Mouse (Mus musculus) lung, postnatal 0 days (tissue): ENCODE data around the gene Gm27029. TPM values are rescaled to one million over a fixed set of nuclear protein-coding genes. Genes with fewer than 3 reads are reported as not detected.
"Not testable (repeated sequence)": the region's sequence is repeated elsewhere in the genome, so short reads cannot be mapped to it uniquely, and the experiment has no call there.

ENCODE experiments used
- ATAC-seq: fragments of 200-750 bp; cut with Nextera tagmentation; 2 replicates; pipeline ENCODE4 v1.8.0; 2017; ENCODE audit warnings: moderate library complexity
- DNase-seq: peaks from one replicate; pipeline ENCODE4 v3.0.0-alpha.2; 2016; ENCODE audit warnings: low spot score
- H3K27ac ChIP-seq: fragments of 300-500 bp; sonication (generic); 2 replicates; pipeline ENCODE4 v1.5.1; 2014; ENCODE audit warnings: antibody characterized with exemption, mild to moderate bottlenecking, low read length, mixed read lengths
- H3K27me3 ChIP-seq: fragments of 300-500 bp; sonication (generic); replicated peaks from 2 replicates; pipeline ENCODE4 v1.6.1; 2014; ENCODE audit warnings: low read length, mixed read lengths; ENCODE audit not compliant: insufficient read depth
- H3K36me3 ChIP-seq: fragments of 300-500 bp; sonication (generic); 2 replicates; pipeline ENCODE4 v1.6.1; 2014; ENCODE audit warnings: low read length, mixed read lengths; ENCODE audit not compliant: insufficient read depth
- H3K4me1 ChIP-seq: fragments of 300-500 bp; sonication (generic); 2 replicates; pipeline ENCODE4 v1.6.1; 2014; ENCODE audit warnings: antibody characterized with exemption, low read depth, low read length, mixed read lengths; ENCODE audit not compliant: insufficient read depth
- H3K4me2 ChIP-seq: fragments of 300-500 bp; sonication (generic); replicated peaks from 2 replicates; pipeline ENCODE4 v1.6.1; 2014; ENCODE audit warnings: low read depth, mild to moderate bottlenecking, low read length, moderate library complexity, mixed read lengths
- H3K4me3 ChIP-seq: fragments of 300-500 bp; sonication (generic); 2 replicates; pipeline ENCODE4 v1.5.1; 2014; ENCODE audit warnings: low read depth, low read length
- H3K9ac ChIP-seq: fragments of 300-500 bp; sonication (generic); replicated peaks from 2 replicates; pipeline ENCODE4 v1.6.1; 2014; ENCODE audit warnings: low read depth, mild to moderate bottlenecking
- H3K9me3 ChIP-seq: fragments of 300-500 bp; sonication (generic); 2 replicates; pipeline ENCODE4 v1.6.1; 2016; ENCODE audit warnings: low read length, mixed read lengths
- CTCF ChIP-seq: IDR thresholded peaks from 2 replicates; pipeline ENCODE4 v1.5.1; 2016; ENCODE audit warnings: antibody characterized with exemption, mild to moderate bottlenecking
- EP300 ChIP-seq: IDR thresholded peaks from 2 replicates; pipeline ENCODE4 v1.6.1; 2016; ENCODE audit warnings: antibody characterized with exemption, mild to moderate bottlenecking, control low read depth
- WGBS: fragments of 180-500 bp; shearing (Covaris S2); extraction: QIAGEN DNeasy Blood & Tissue Kit; methylation state at CpG from one replicate; pipeline ENCODE4 v1.1.7; 2014; 5-methylcytosine and 5-hydroxymethylcytosine counted together
- polyA plus RNA-seq: library from polyadenylated mRNA; unstranded; fragments of >200 nt; fragmentation: Nextera tagmentation; extraction: Ambion mirVana; gene quantifications from 2 replicates; pipeline ENCODE4 v1.2.1, GENCODE M21; 2015

The Gm27029 gene
- polyA plus RNA-seq, 1 experiment from 2014 or later = 2.6 TPM

- Histone ChIP-seq H3K9ac (no peak overlapping the region), H3K36me3 (peaks cover 14% of the 10 kb centered on the region; the same call in 1 of the 2 replicates), H3K9me3 (no peaks in the 10 kb centered on the region), H3K4me1 (peaks cover 9% of the 10 kb centered on the region; the same call in 1 of the 2 replicates), H3K27me3 (no peaks in the 10 kb centered on the region), H3K4me2 (no peak overlapping the region), H3K27ac (no peak overlapping the region), H3K4me3 (no peak overlapping the region)
- ATAC-seq (no peak), DNase-seq (no peak)
- TF ChIP-seq EP300 (no peak), CTCF (no peak)
- WGBS = 89% methylated on average over 1 of the region's 1 CpGs
These were observed 21.7 kb upstream of the Gm27029 start for GRCm38 (mm10) chr11:101446319-101446718.

GRCm38 (mm10) chr11:101442760-101443159 lies 18.2 kb upstream of the Gm27029 start:
- under 1% methylated on average over 14 of the region's 14 CpGs for WGBS
- DNase-seq (peak; percentile 33), ATAC-seq (no peak)
- Histone ChIP-seq H3K36me3 (peaks cover 14% of the 10 kb centered on the region; the same call in 1 of the 2 replicates), H3K4me3 (peak overlapping the region; percentile 75), H3K27me3 (no peaks in the 10 kb centered on the region), H3K9ac (peak overlapping the region; percentile 99), H3K27ac (peak overlapping the region; percentile 95), H3K4me2 (peak overlapping the region; percentile 66), H3K4me1 (no peaks in the 10 kb centered on the region; the same call in 1 of the 2 replicates), H3K9me3 (no peaks in the 10 kb centered on the region)
- TF ChIP-seq EP300 = no peak
- no peak for TF ChIP-seq CTCF

GRCm38 (mm10) chr11:101442127-101442693 lies 17.6 kb upstream of the Gm27029 start, which contains the start of gene Rpl27:
Rpl27 (plus strand) TSS chr11:101442298.
- Histone ChIP-seq H3K4me1 (no peaks in the 10 kb centered on the region; the same call in 1 of the 2 replicates), H3K36me3 (peaks cover 14% of the 10 kb centered on the region; the same call in 1 of the 2 replicates), H3K27me3 (no peaks in the 10 kb centered on the region), H3K9ac (peak within 1 kb of the TSS; percentile 99), H3K4me2 (peak within 1 kb of the TSS; percentile 66), H3K27ac (peak within 1 kb of the TSS; percentile 95), H3K9me3 (no peaks in the 10 kb centered on the region), H3K4me3 (peak within 1 kb of the TSS; percentile 75)
- TF ChIP-seq EP300 = peak; percentile 95
- TF ChIP-seq CTCF = peak; percentile 88
- peak; percentile 99 for ATAC-seq
- peak; percentile 100 for DNase-seq
- under 1% methylated on average over 42 of the region's 42 CpGs for WGBS

GRCm38 (mm10) chr11:101441450-101442126 lies 17.0 kb upstream of the Gm27029 start:
- H3K9me3 ChIP-seq, H3K4me1 ChIP-seq, DNase-seq, H3K27ac ChIP-seq, H3K27me3 ChIP-seq, H3K9ac ChIP-seq, ATAC-seq: not testable (repeated sequence)
- peak overlapping the region; percentile 42 for H3K4me2 ChIP-seq
- whole genome bisulfite sequencing = 33% methylated on average over 15 of the region's 15 CpGs
- peaks cover 14% of the 10 kb centered on the region; the same call in 1 of the 2 replicates for H3K36me3 ChIP-seq
- peak overlapping the region; percentile 14; the same call in 1 of the 2 replicates for H3K4me3 ChIP-seq

- not testable (repeated sequence) for H3K4me3 ChIP-seq, H3K36me3 ChIP-seq, H3K9me3 ChIP-seq, ATAC-seq, H3K4me2 ChIP-seq, DNase-seq, H3K27ac ChIP-seq, H3K4me1 ChIP-seq, H3K27me3 ChIP-seq, H3K9ac ChIP-seq
- 57% methylated on average over 3 of the region's 3 CpGs for WGBS
These were observed 13.4 kb upstream of the Gm27029 start for GRCm38 (mm10) chr11:101438006-101438405.

GRCm38 (mm10) chr11:101436916-101437315 lies 12.3 kb upstream of the Gm27029 start:
- H3K4me2 ChIP-seq = no peak overlapping the region
- ATAC-seq (no peak), DNase-seq (no peak)
- H3K27ac ChIP-seq = no peak overlapping the region
- H3K36me3 ChIP-seq = peaks cover 14% of the 10 kb centered on the region
- no peak for TF ChIP-seq CTCF
- TF ChIP-seq EP300 = no peak
- no peak overlapping the region for H3K9ac ChIP-seq
- no peaks in the 10 kb centered on the region for H3K4me1 ChIP-seq
- 87% methylated on average over 4 of the region's 4 CpGs for WGBS
- no peaks in the 10 kb centered on the region for H3K27me3 ChIP-seq
- H3K4me3 ChIP-seq = no peak overlapping the region
- no peaks in the 10 kb centered on the region for H3K9me3 ChIP-seq
